Mouse (Mus musculus) hindbrain, embryonic 10.5 days (tissue): ENCODE measurements around the gene Mpc2. TPM values are rescaled to one million over a fixed set of nuclear protein-coding genes. Genes with fewer than 3 reads are reported as not detected.

ENCODE experiments used
- polyA plus RNA-seq: library from polyadenylated mRNA; unstranded; fragments of >200 nt; fragmentation: Nextera tagmentation; extraction: Ambion mirVana; gene quantifications from 2 replicates; pipeline ENCODE4 v1.2.1, GENCODE M21; 2016

Mpc2 gene
- polyA plus RNA-seq, 1 experiment from 2014 or later = 119 TPM

Other genes with a start within 250 kb of the Mpc2 start
- gene Tiprl, start 223.6 kb upstream of the Mpc2 start, polyA plus RNA-seq = 97.1 and 98.4 TPM in 2 replicates
- 1.3 and 1.8 TPM in 2 replicates for gene Gpr161, start 164.8 kb upstream of the Mpc2 start, polyA plus RNA-seq
- 6.4 and 6.6 TPM in 2 replicates for gene Dcaf6, start 162 bp upstream of the Mpc2 start, polyA plus RNA-seq
- gene Adcy10, start 24.5 kb downstream of the Mpc2 start, polyA plus RNA-seq = 0.07 TPM in 1 of 2 replicates, not detected in the other
- gene Mpzl1, start 173.9 kb downstream of the Mpc2 start, polyA plus RNA-seq = 119 and 136 TPM in 2 replicates
- 11.2 and 11.4 TPM in 2 replicates for gene Rcsd1, start 249.1 kb downstream of the Mpc2 start, polyA plus RNA-seq